Mouse (Mus musculus) E14TG2a.4 (cell line): Measurements from ENCODE around the gene 1700030K09Rik.

Source experiments
- H3K27me3 ChIP-seq: 2 replicates; pipeline ENCODE4 v1.6.1; 2014; ENCODE audit warnings: low read length, control low read depth; ENCODE audit not compliant: insufficient read depth
- H3K36me3 ChIP-seq: 2 replicates; pipeline ENCODE4 v1.6.1; 2014; ENCODE audit warnings: low read length, control low read depth; ENCODE audit not compliant: insufficient read depth
- H3K4me1 ChIP-seq: replicated peaks from 2 replicates; pipeline ENCODE4 v1.6.1; 2014; ENCODE audit warnings: low read depth, low read length, control low read depth
- H3K4me3 ChIP-seq: replicated peaks from 2 replicates; pipeline ENCODE4 v1.5.1; 2014; ENCODE audit warnings: mild to moderate bottlenecking, low read length
- H3K9me3 ChIP-seq: 2 replicates; pipeline ENCODE4 v1.6.1; 2014; ENCODE audit warnings: low read length, control low read depth
- CTCF ChIP-seq: conservative IDR thresholded peaks from 2 replicates; pipeline ENCODE4 v1.5.1; 2014; ENCODE audit warnings: low read length
- NANOG ChIP-seq: IDR thresholded peaks from 2 replicates; pipeline ENCODE4 v1.6.1; 2014; ENCODE audit warnings: borderline replicate concordance, low read length, mixed read lengths
- POU5F1 ChIP-seq: IDR thresholded peaks from 2 replicates; pipeline ENCODE4 v1.6.1; 2014; ENCODE audit warnings: low read length, borderline replicate concordance

Gene 1700030K09Rik

DNA sequence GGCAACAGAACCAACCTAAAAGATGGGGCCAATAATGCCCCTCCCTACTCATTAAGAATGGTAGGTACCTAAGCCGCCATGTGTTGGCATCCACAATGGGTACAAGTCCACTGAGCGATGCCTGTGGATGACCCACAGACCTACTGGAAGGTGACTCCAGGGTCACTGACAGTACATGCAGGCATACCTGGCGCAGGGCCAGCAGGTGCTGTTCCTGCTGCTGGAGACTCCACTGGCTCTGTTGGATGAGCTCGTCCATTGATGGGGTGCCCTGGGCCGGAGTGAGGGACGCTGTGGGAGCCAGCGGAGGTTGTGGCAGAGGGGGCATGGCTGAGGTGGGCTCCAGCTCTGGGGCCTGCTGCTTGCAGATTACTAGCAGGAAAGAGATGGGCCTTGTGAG lies 27.0 kb downstream of the 1700030K09Rik start:
- TF ChIP-seq CTCF, result no peak
- no peak for TF ChIP-seq POU5F1
- Histone ChIP-seq H3K4me1 (peaks cover 43% of the 10 kb centered on the region), H3K27me3 (no peaks in the 10 kb centered on the region), H3K36me3 (peaks cover 79% of the 10 kb centered on the region), H3K9me3 (no peaks in the 10 kb centered on the region), H3K4me3 (no peak overlapping the region)

DNA sequence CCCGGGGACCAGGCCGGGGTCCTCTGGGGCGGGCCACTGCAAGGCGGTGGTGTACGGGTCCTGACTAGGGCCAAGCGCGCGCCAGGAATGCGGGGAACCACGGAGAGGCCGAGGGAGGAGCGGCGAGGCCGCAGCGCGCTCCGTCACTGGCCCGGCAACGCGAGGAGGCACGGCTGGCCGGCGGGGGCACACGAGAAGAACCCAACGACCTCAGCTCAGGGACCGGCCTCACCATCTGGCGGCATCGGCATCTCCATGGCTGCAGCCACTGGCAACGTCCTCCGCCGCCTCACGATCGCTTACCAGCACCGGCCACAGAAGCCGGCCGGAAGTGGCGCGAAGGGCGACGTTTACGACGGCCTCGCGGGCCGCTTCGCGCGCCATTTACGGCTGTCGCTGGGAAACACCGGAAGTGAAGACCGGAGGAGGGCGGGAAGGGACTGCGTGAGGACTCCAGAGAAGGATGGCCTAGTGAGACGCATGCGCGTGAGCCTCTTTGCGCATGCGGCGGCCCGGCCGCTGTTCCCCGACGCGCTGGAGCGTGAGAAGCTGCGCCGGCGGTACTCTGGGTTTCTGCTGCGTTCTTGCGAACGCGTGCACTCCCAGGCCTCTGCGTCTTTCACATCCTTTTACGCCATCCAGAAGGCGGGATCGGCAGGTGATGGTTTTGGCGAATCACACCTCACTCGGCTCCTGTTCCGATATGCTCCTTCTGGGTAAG lies 31.3 kb downstream of the 1700030K09Rik start, which contains the start of gene Cherp:
TSS of gene Cherp (minus strand) at position 401 of the 721 bp plus-strand sequence.
- Histone ChIP-seq H3K4me3 (peak within 1 kb of the TSS; percentile 99), H3K9me3 (no peaks in the 10 kb centered on the region), H3K4me1 (peaks cover 58% of the 10 kb centered on the region), H3K36me3 (peaks cover 62% of the 10 kb centered on the region), H3K27me3 (no peaks in the 10 kb centered on the region)
- TF ChIP-seq POU5F1 (no peak), NANOG (no peak), CTCF (no peak)

- TF ChIP-seq CTCF, result no peak
- no peak for TF ChIP-seq POU5F1
- no peak for TF ChIP-seq NANOG
These were observed 41.9 kb downstream of the 1700030K09Rik start for GRCm38 (mm10) chr8:72485456-72486199.

DNA sequence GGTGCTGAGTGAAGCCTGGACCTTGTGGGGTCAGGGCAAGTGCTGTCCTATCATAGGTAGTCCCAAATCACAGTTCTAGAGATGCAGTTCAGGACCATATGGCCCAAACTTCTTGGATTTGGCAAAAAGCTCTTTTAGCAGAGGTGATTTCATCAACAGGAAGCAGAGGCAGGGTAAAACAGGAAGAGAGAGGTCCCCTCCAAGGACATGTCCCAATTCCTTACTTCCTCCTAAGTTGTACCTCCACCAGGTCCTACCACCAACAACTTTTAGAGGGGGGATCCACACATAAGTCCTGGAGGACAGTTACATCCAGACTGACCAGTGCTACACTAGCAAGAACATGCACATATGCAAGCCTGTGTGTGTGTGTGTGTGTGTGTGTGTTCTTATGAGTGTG lies 43.3 kb downstream of the 1700030K09Rik start:
- Histone ChIP-seq H3K27me3 (no peaks in the 10 kb centered on the region), H3K9me3 (no peaks in the 10 kb centered on the region), H3K36me3 (peaks cover 91% of the 10 kb centered on the region), H3K4me3 (no peak overlapping the region), H3K4me1 (peaks cover 42% of the 10 kb centered on the region)
- TF ChIP-seq NANOG, result no peak
- TF ChIP-seq POU5F1, result no peak
- no peak for TF ChIP-seq CTCF

More at GRCm38 (mm10) chr8:72485456-72486199, 41.9 kb downstream of the 1700030K09Rik start:
- no peaks in the 10 kb centered on the region for H3K27me3 ChIP-seq
- H3K9me3 ChIP-seq, result no peaks in the 10 kb centered on the region
- peaks cover 96% of the 10 kb centered on the region for H3K36me3 ChIP-seq
- H3K4me3 ChIP-seq, result no peak overlapping the region
- H3K4me1 ChIP-seq, result peaks cover 31% of the 10 kb centered on the region

DNA sequence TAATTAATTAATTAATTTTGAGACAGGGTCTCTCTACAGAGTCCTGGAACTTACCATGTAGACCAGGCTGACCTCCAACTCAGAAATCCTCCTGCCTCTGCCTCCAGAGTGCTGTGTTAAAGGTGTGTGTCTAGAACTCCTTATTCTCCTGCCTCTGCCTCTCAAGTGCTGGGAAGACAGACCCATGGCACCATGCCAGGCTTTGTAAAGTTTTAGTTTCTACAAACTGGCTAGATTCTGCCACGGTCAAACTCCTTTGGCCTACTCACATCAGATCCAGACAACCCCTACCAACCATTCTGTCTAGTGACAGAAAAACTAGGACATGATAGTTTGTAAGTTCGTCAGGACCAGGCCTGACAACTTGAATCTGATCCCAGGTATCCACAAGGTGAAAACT lies 47.3 kb downstream of the 1700030K09Rik start:
- H3K4me3 ChIP-seq, result peak overlapping the region; percentile 91
- H3K27me3 ChIP-seq, result no peaks in the 10 kb centered on the region
- peaks cover 54% of the 10 kb centered on the region for H3K4me1 ChIP-seq
- H3K9me3 ChIP-seq, result no peaks in the 10 kb centered on the region
- peaks cover 77% of the 10 kb centered on the region for H3K36me3 ChIP-seq
- no peak for TF ChIP-seq POU5F1
- no peak for TF ChIP-seq CTCF
- TF ChIP-seq NANOG, result no peak

DNA sequence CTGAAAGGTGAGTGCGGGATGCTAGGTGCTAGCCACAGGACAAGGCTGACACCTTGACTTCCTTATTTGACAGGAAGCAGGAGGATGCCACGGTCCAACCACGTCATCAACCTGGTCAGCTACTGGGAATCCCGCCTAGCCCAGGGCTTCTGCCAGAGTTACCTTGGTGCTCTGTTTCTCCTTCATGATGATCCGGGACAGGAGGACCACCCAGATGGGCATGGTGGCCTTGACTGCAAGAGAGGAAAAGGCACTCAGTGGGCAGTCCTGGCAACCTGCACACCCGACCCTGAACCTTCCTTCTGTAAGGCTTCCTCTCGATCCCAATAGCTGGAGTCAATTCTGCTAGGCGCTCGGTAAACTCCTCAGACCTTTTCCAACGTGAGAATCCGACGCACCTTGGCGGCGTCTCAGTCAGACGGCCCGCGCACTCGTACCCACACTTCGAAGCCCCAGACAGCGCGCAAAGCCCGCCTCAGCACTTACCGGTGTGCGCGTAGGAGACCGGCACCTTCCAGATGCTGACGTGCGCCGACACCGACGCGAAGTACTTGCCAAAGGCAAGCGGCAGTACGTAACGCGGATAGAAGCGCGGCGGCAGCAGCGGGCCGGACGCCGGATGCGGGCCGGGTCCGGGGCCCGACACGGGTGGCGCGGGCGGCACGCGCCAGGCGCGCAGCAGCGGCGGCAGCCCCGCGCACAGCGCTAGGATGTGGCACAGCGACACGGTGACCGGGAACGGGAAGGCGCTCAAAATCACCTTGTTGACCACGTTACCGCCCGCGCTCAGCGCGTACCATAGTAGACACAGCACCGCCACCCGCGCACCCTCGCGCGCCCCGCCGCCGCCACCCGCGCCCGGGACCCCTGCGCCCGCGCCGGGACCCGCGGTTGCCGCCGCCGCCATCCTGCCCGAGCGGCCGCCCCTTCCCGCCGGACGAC lies 48.3 kb downstream of the 1700030K09Rik start, which contains the start of gene Slc35e1:
TSS of gene Slc35e1 (minus strand) at position 935 of the 942 bp plus-strand sequence.
- H3K4me1 ChIP-seq, result peaks cover 56% of the 10 kb centered on the region
- peaks cover 77% of the 10 kb centered on the region for H3K36me3 ChIP-seq
- peak within 1 kb of the TSS; percentile 91 for H3K4me3 ChIP-seq
- no peaks in the 10 kb centered on the region for H3K9me3 ChIP-seq
- TF ChIP-seq POU5F1 (no peak), CTCF (no peak), NANOG (no peak)
- no peaks in the 10 kb centered on the region for H3K27me3 ChIP-seq

GRCm38 (mm10) chr8:72492622-72493081 lies 49.0 kb downstream of the 1700030K09Rik start:
- H3K4me3 ChIP-seq, result peak overlapping the region; percentile 91
- H3K36me3 ChIP-seq, result peaks cover 77% of the 10 kb centered on the region
- TF ChIP-seq POU5F1, result no peak
- TF ChIP-seq CTCF, result no peak
- TF ChIP-seq NANOG, result no peak
- peaks cover 63% of the 10 kb centered on the region for H3K4me1 ChIP-seq
- H3K27me3 ChIP-seq, result no peaks in the 10 kb centered on the region
- no peaks in the 10 kb centered on the region for H3K9me3 ChIP-seq

GRCm38 (mm10) chr8:72493381-72493780 lies 49.7 kb downstream of the 1700030K09Rik start:
- TF ChIP-seq POU5F1 (no peak), CTCF (no peak), NANOG (no peak)
- H3K36me3 ChIP-seq, result peaks cover 77% of the 10 kb centered on the region
- peak overlapping the region; percentile 91 for H3K4me3 ChIP-seq
- H3K27me3 ChIP-seq, result no peaks in the 10 kb centered on the region
- H3K4me1 ChIP-seq, result peaks cover 70% of the 10 kb centered on the region
- H3K9me3 ChIP-seq, result no peaks in the 10 kb centered on the region
